Mouse (Mus musculus): ENCODE data around the gene Slain1.
"Not testable (repeated sequence)": the region's sequence is repeated elsewhere in the genome, so short reads cannot be mapped to it uniquely, and the experiment has no call there.

Slain1 gene

GRCm38 (mm10) chr14:103728506-103728905, 78.5 kb downstream of the Slain1 start:
- no peak for DNase-seq

- no peak for DNase-seq
These were observed 79.1 kb downstream of the Slain1 start for GRCm38 (mm10) chr14:103728951-103729725.

- DNase-seq: no peak
These were observed 79.8 kb downstream of the Slain1 start for GRCm38 (mm10) chr14:103729760-103730367.

- no peak for DNase-seq
These were observed 82.6 kb downstream of the Slain1 start for GRCm38 (mm10) chr14:103732626-103733025.

- DNase-seq: no peak
These were observed 91.2 kb downstream of the Slain1 start for GRCm38 (mm10) chr14:103741216-103741615.

GRCm38 (mm10) chr14:103742150-103742549, 92.1 kb downstream of the Slain1 start:
- no peak for DNase-seq

- DNase-seq: no peak
These were observed 97.3 kb downstream of the Slain1 start for GRCm38 (mm10) chr14:103747345-103747744.

GRCm38 (mm10) chr14:103750638-103751037, 100.6 kb downstream of the Slain1 start:
- DNase-seq: not testable (repeated sequence)

GRCm38 (mm10) chr14:103751384-103751783, 101.4 kb downstream of the Slain1 start:
- no peak for DNase-seq

GRCm38 (mm10) chr14:103752773-103753172, 102.7 kb downstream of the Slain1 start:
- DNase-seq: no peak

- DNase-seq: no peak
These were observed 104.0 kb downstream of the Slain1 start for GRCm38 (mm10) chr14:103754041-103754440.

GRCm38 (mm10) chr14:103754465-103754864, 104.4 kb downstream of the Slain1 start:
- no peak for DNase-seq
